Mouse (Mus musculus) fibroblast of lung, adult 2 months (primary cell): ENCODE data around the gene Arfgap2.

Experiments
- DNase-seq: peaks from one replicate; pipeline ENCODE4 v3.0.0-alpha.2; 2011; ENCODE audit warnings: low read depth

The Arfgap2 gene

DNA sequence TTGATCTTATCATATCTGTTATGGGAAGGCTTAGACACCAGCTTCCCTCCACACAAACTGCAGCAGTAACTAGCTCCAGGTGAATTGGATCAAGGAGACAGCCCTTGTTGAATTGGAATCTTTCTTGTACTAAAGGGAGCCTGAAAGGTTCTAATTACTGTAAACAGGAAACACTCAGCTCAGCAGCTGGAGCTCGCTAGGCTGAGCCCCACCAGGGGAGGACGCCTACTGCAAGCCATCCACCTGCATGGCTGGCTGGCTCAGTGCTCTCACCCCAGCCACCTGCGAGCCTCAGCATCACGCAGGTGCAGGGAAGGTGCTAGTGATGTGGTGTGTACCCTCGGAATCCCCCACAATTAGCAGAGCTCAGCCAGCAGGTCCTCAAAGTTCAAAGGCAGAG lies 43.9 kb downstream of the Arfgap2 start:
- DNase-seq = no peak

DNA sequence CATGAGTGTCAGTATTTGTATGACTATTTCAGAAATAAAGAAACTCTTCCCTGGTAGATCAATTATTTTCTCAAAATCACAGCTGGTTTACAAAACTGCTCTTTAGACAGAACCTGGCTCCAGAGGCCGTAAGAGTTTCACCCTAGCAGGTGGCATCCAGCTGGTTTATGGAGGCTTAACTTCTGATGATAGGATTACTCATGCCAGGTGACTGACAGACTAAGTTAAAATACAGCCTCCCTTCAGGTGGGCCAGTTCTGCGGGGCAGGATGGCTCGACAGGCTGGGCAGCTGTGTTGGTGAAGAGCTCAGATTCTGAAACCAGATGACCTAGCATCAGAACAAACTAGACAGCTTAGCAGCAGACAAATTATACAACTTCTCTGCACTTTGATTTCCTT lies 44.8 kb downstream of the Arfgap2 start:
- no peak for DNase-seq

DNA sequence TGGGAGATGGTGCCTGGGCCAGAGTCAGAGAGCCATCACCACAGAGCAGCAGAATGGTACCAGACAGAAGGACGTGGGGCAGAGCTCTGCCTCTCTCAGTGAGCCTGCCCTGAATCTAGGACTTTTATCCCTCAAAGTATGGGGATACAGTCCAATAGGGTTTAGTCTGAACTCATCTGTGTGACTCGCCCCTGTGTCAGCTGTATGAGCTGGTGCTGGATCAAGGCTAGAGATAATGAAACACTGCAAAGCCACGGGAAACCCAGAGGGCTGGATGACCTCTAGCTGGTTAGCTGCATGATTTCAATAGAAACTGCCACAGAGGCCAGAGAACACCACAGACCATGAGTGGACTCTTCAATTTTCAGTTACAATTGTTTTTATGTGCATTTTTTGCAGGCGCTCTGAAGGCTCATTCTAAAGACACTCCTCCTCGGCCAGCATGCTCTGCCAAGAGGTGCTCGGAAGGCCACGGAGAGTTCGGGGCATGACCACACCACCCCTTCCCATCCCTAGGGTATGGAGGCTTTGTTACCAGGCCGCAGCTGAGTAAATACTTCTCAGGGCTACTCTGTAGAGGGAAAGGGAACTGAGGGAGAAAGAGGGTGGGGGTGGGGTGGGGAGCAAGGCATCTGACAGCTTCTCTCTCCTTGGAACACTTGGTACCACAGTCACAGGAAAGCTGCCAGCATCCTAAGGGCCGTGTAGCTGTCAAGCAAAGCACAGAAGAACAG lies 48.0 kb downstream of the Arfgap2 start:
- no peak for DNase-seq

DNA sequence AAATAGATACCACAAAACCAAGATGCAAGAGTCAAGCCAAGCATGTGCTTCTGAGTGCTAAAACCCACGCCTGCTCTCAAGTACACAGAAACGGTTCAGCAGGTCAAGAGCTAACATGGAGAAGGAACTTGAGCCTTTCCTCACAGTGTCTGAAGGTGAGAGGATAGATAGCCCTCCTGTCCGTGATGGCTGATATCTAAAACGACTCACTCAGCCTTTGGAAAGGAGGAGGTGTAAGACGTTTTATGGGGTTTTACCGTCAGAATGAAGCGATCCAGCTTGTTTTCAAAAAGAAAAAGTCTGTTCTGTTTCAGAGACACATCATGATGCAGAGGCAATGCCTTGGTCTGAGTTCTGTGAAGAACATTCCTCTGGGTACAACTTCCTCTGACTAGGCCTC lies 49.4 kb downstream of the Arfgap2 start:
- DNase-seq = no peak

DNA sequence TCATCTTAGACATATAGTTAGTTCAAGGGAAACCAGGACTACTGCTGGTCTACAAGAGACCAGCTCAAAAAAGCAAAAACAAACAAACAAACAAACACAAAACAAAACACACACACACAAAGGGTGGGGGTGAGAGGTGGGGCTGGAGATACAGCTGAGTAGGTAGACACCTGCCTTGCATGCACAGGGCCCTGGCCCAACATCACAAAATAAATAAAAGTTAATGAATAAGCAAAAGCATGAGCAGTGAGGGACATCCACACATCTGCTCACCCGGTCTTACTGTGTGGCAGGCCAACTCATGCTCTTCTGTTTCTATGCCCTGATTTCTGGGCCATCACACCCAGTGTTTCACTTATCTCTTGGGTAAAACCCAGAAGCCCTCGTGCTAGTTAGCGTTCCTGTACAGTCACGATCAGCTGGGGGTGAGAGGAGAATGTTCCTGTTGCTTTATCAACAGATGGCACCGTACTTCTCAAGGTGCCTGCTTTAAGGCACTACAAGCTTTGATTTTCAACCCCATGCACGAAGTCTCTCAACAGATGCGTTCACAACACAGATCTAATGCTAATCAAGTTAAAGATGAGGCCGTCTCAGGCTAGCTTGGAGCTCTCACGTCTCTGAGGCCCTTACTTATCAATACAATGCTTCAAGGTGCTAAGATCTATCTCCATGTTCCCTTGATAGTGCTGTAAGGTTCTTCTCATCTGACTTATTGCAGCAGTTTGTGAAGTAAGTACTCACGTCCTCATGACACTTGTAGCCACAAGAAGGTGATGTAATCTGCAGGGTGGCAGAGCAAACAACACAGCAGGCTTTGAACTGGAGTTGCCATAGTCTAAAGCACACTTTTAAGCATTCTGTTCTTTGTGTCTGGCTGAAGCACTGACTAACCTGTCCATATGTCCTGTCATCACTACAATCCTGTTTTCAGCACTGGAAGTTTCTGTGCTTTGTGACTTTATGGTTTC lies 56.1 kb downstream of the Arfgap2 start:
- no peak for DNase-seq

DNA sequence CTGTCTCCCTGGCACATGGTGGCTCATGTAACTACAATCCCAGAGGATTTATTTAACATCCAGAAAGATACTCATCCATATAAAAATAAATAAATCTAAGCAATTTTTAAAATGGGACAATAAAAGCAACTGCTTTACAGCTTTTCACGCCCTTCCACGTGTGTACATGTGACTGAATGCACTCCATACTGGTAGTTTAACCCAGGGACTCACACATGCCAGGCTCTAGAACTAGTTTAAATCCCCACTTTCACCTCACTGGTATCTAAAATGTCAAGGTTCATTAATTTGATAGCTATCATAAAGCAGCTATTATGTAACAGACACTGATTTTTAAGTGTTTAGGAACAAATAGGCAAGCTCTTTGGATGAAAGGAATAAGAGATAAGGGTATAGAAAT lies 57.1 kb downstream of the Arfgap2 start:
- no peak for DNase-seq

DNA sequence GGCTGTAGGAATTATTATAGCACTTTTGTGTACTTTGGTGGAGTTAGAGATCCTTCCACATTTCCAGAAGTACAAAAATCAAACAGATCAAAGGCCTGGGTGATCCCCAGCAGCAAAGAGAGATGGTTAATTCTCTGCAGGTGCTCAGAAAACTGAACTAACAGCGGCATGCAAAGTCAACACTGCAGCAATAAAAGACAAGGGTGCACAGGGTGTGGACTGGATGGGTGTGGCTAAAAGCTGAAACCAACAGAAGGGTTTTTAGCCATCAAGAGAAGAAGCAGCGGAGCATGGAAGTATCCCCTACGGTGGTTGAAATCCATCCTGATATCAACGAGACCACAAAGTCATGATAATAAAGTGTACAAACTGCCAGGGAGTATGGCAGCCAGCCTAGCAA lies 57.7 kb downstream of the Arfgap2 start:
- no peak for DNase-seq

DNA sequence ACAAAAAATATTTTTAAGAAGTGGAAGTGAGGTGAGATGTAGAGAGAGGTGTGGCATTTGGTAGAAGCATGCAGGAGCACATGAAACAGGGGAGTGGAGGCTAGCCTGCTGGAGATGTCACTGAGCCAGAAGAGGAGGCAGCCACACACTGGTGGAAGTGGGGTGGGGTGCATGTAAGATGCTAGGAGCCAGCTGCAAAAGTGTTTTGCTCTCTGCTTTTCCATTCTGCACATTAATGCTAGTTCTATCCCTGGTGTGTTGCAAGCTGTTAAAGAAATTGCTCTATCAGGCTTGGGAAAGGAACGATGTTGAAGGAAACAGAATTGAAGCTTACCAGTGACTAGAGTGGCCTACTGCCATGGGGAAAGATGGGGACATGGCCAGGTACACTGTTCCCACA lies 59.6 kb downstream of the Arfgap2 start:
- DNase-seq = no peak

DNA sequence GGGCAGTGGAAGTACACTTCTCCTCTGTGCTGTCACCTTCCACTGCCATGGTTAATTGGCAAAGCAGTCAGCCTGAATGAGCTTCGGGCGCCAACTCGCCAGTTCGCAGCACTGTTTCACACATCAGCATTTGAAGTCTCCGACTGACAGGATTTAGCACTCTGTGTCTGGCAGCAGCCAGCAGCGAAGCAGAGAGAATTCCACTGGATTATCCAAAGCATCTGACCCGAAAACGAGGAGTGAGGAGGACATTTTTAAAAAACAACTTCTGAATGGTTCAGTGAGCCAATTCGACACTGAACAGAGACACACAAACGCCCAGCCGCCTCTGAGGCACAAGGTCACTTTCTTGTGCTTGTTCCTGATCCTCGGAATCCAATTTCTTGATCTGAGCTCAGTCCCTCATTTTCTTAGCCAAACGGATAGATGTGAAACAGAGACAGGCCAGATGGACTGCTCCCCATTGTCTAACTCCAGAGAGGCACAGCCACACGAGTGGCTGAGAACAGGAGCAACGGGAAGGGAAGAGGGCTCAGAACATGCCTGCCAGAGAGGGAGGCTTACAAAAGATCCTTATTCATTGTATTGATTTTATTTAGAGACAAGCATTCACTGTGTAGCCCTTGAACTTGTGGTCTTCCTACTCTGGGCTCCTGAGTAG lies 60.1 kb downstream of the Arfgap2 start:
- no peak for DNase-seq
